Mouse (Mus musculus) MEL (cell line): Measurements from ENCODE around the gene Egln3.

Experiments used
- CTCF ChIP-seq, 3 experiments: IDR thresholded peaks in 2 of 3; conservative IDR thresholded peaks in 1 of 3; 2 replicates each; pipeline ENCODE4 v1.5.1; 2011 to 2012; ENCODE audit warnings: low read length in 3 of 3, low read depth in 2 of 3, mild to moderate bottlenecking in 2 of 3, improper control_type of control experiment in 1 of 3, inconsistent platforms in 1 of 3, mixed read lengths in 1 of 3, moderate library complexity in 1 of 3; ENCODE audit not compliant: control insufficient read depth in 1 of 3, insufficient read depth in 1 of 3, poor library complexity in 1 of 3, severe bottlenecking in 1 of 3
- E2F4 ChIP-seq: IDR thresholded peaks from 2 replicates; pipeline ENCODE4 v1.6.1; 2011; ENCODE audit warnings: low read depth, low read length, improper control_type of control experiment, borderline replicate concordance
- ELF1 ChIP-seq: IDR thresholded peaks from 2 replicates; pipeline ENCODE4 v1.6.1; 2014; ENCODE audit warnings: low read depth, mild to moderate bottlenecking, inconsistent platforms, low read length, improper control_type of control experiment, moderate library complexity
- EP300 ChIP-seq, 2 experiments: IDR thresholded peaks; 2 replicates each; pipeline ENCODE4 v1.6.1; 2011; ENCODE audit warnings: improper control_type of control experiment in 2 of 2, low read length in 2 of 2, low read depth in 1 of 2, mild to moderate bottlenecking in 1 of 2
- JUND ChIP-seq: IDR thresholded peaks from 2 replicates; pipeline ENCODE4 v1.6.1; 2011; ENCODE audit warnings: low read depth, mild to moderate bottlenecking, improper control_type of control experiment, low read length
- MAFK ChIP-seq: IDR thresholded peaks from 2 replicates; pipeline ENCODE4 v1.6.1; 2011; ENCODE audit warnings: low read depth, mild to moderate bottlenecking, low read length, improper control_type of control experiment, borderline replicate concordance
- MXI1 ChIP-seq: IDR thresholded peaks from 2 replicates; pipeline ENCODE4 v1.6.1; 2011; ENCODE audit warnings: mild to moderate bottlenecking, low read depth, low read length, improper control_type of control experiment
- POLR2A ChIP-seq, 2 experiments: IDR thresholded peaks; 2 replicates each; pipeline ENCODE4 v1.6.1; 2011 to 2012; ENCODE audit warnings: low read length in 2 of 2, mild to moderate bottlenecking in 2 of 2, control low read depth in 1 of 2, improper control_type of control experiment in 1 of 2, low read depth in 1 of 2, moderate library complexity in 1 of 2; ENCODE audit not compliant: control insufficient read depth in 1 of 2, insufficient read depth in 1 of 2, poor library complexity in 1 of 2
- TCF12 ChIP-seq: IDR thresholded peaks from 2 replicates; pipeline ENCODE4 v1.6.1; 2014; ENCODE audit warnings: low read depth, mild to moderate bottlenecking, inconsistent platforms, low read length, improper control_type of control experiment, moderate library complexity
- UBTF ChIP-seq: IDR thresholded peaks from 2 replicates; pipeline ENCODE4 v1.6.1; 2012; ENCODE audit warnings: low read depth, mild to moderate bottlenecking, inconsistent platforms, low read length, improper control_type of control experiment, moderate library complexity, borderline replicate concordance; ENCODE audit not compliant: insufficient read depth
- ZNF384 ChIP-seq: IDR thresholded peaks from 2 replicates; pipeline ENCODE4 v1.6.1; 2012; ENCODE audit warnings: low read depth, mild to moderate bottlenecking, inconsistent platforms, low read length, improper control_type of control experiment

DNA sequence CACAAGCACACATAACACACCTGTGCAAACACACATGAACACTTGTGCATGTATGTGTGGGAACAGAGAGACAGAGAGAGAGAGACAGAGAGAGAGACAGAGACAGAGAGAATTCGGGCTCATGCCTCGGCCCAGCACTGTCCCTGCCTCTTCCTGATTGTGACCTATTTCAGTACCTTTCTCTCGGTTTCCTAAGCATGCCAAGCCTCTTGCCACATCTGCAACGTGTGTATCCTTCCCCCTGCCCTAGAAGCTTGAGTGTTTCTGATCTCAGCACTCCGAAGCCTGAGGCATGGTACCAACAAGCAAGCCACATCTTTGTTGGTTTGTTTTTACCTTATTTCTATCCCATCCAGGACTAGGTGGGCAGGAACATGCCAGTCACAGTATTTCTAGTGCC lies 9.6 kb upstream of the Egln3 start:
- TF ChIP-seq CTCF (IDR thresholded peaks at IDR 0.05 in 2 of 3, conservative IDR thresholded peaks at IDR 0.05 in 1 of 3; ENCODE audit: control insufficient read depth in 1 of 3, insufficient read depth in 1 of 3, low read depth in 2 of 3, low read length in 3 of 3, poor library complexity in 1 of 3, severe bottlenecking in 1 of 3) = no peak
- TF ChIP-seq MXI1 = no peak
- TF ChIP-seq JUND = no peak
- no peak for TF ChIP-seq POLR2A (IDR thresholded peaks at IDR 0.05; ENCODE audit: control insufficient read depth in 1 of 2, insufficient read depth in 1 of 2, low read depth in 1 of 2, low read length in 2 of 2, poor library complexity in 1 of 2)
- no peak for TF ChIP-seq MAFK
- no peak for TF ChIP-seq TCF12
- TF ChIP-seq ZNF384 = no peak
- TF ChIP-seq EP300 (IDR thresholded peaks at IDR 0.05; ENCODE audit: low read depth in 1 of 2, low read length in 2 of 2) = no peak
- no peak for TF ChIP-seq ELF1
- no peak for TF ChIP-seq E2F4
- TF ChIP-seq UBTF = no peak
